In genomic region chr2:12709156-12709923, GRCm38 (mm10) we compare ENCODE assay signal across 8 mouse cellular contexts.
DNase-seq lines count a peak whose midpoint lies in the region; ATAC-seq and TF ChIP-seq lines count a peak whose summit lies in the region.

No protein-coding gene starts in this region.

- no peaks in the 10 kb centered on the region for H3K9me3 ChIP-seq in intestine, postnatal 0 days (ENCODE audit: control insufficient read depth)
- no peaks in the 10 kb centered on the region for H3K9me3 ChIP-seq in midbrain, embryonic 12.5 days
- H3K9me3 ChIP-seq in stomach, postnatal 0 days (ENCODE audit: control insufficient read depth, low read length): no peaks in the 10 kb centered on the region

- DNase-seq in urinary bladder, postnatal 36 days (ENCODE audit: low spot score in 2 of 2): peak; percentile 6
- no peak for DNase-seq in urinary bladder, postnatal 4 days (ENCODE audit: low spot score in 2 of 2)
- DNase-seq in embryo, embryonic 10.5 days (ENCODE audit: low spot score): peak; percentile 84
- peak; percentile 23 for DNase-seq in gonadal fat pad, adult 2 months (ENCODE audit: low read depth)
- DNase-seq in left cerebral cortex, postnatal 14 days (ENCODE audit: low spot score in 2 of 2): peak; percentile 69 to 82
- DNase-seq in stomach, postnatal 0 days (ENCODE audit: low spot score): peak; percentile 29

- peak; percentile 80 for TF ChIP-seq CTCF in intestine, postnatal 0 days (IDR thresholded peaks at IDR 0.05; ENCODE audit: low read depth)
- TF ChIP-seq CTCF in stomach, postnatal 0 days (IDR thresholded peaks at IDR 0.05; ENCODE audit: low read depth): peak; percentile 84

- H3K4me2 ChIP-seq in intestine, postnatal 0 days (replicated peaks; ENCODE audit: low read depth): no peak overlapping the region
- no peak overlapping the region; the same call in 1 of the 2 replicates for H3K4me2 ChIP-seq in midbrain, embryonic 12.5 days (replicated peaks)
- H3K4me2 ChIP-seq in stomach, postnatal 0 days (replicated peaks; ENCODE audit: low read depth): peak overlapping the region; percentile 14; the same call in 1 of the 2 replicates

- H3K4me3 ChIP-seq in intestine, postnatal 0 days (ENCODE audit: low read depth, low read length): no peak overlapping the region
- no peak overlapping the region for H3K4me3 ChIP-seq in midbrain, embryonic 12.5 days
- H3K4me3 ChIP-seq in stomach, postnatal 0 days (ENCODE audit: low read depth, low read length): no peak overlapping the region

- H3K27ac ChIP-seq in intestine, postnatal 0 days (ENCODE audit: low read depth, low read length): no peak overlapping the region
- no peak overlapping the region for H3K27ac ChIP-seq in midbrain, embryonic 12.5 days (replicated peaks)
- H3K27ac ChIP-seq in stomach, postnatal 0 days (replicated peaks): no peak overlapping the region

- intact Hi-C loops in left cerebral cortex, postnatal 14 days (cut with DNase I): loop anchor here (2.0 to 5.0 kb wide), 2 partner anchors 299 to 528 kb away; no protein-coding TSS in a partner anchor

- H3K27me3 ChIP-seq in intestine, postnatal 0 days (replicated peaks; ENCODE audit: control insufficient read depth, insufficient read depth, low read length): no peaks in the 10 kb centered on the region
- H3K27me3 ChIP-seq in midbrain, embryonic 12.5 days: no peaks in the 10 kb centered on the region
- no peaks in the 10 kb centered on the region for H3K27me3 ChIP-seq in stomach, postnatal 0 days (ENCODE audit: control insufficient read depth, insufficient read depth, low read length)

- H3K4me1 ChIP-seq in intestine, postnatal 0 days (replicated peaks; ENCODE audit: control insufficient read depth, insufficient read depth, low read length): no peaks in the 10 kb centered on the region
- no peaks in the 10 kb centered on the region for H3K4me1 ChIP-seq in midbrain, embryonic 12.5 days
- no peaks in the 10 kb centered on the region for H3K4me1 ChIP-seq in stomach, postnatal 0 days (replicated peaks; ENCODE audit: control insufficient read depth, insufficient read depth)

- 42% methylated on average over 16 of the region's 16 CpGs for WGBS in intestine, postnatal 0 days
- WGBS in midbrain, embryonic 12.5 days: 49% methylated on average over 16 of the region's 16 CpGs
- WGBS in stomach, postnatal 0 days: 22% methylated on average over 16 of the region's 16 CpGs

- H3K36me3 ChIP-seq in intestine, postnatal 0 days (ENCODE audit: control insufficient read depth, insufficient read depth): no peaks in the 10 kb centered on the region
- H3K36me3 ChIP-seq in midbrain, embryonic 12.5 days: no peaks in the 10 kb centered on the region
- H3K36me3 ChIP-seq in stomach, postnatal 0 days (ENCODE audit: control insufficient read depth, insufficient read depth, low read length): no peaks in the 10 kb centered on the region

- no peak for ATAC-seq in intestine, postnatal 0 days
- ATAC-seq in midbrain, embryonic 12.5 days (ENCODE audit: low FRiP score, low read depth): peak; percentile 72
- peak; percentile 35; the same call in 1 of the 2 replicates for ATAC-seq in stomach, postnatal 0 days (ENCODE audit: low FRiP score, low TSS enrichment)

- no peak overlapping the region for H3K9ac ChIP-seq in intestine, postnatal 0 days (ENCODE audit: low read depth, low read length)
- no peak overlapping the region for H3K9ac ChIP-seq in midbrain, embryonic 12.5 days (replicated peaks)
- no peak overlapping the region for H3K9ac ChIP-seq in stomach, postnatal 0 days (ENCODE audit: low read length)

- no peak for TF ChIP-seq EP300 in stomach, postnatal 0 days (optimal IDR thresholded peaks at IDR 0.05)

Comparison
In these comparisons a context has a peak if more than half of its experiments do, and no peak if none do; other contexts are left out.
1. DNase-seq: peak in urinary bladder, postnatal 36 days (2 of 2), embryo, embryonic 10.5 days (single experiment), gonadal fat pad, adult 2 months (single experiment), left cerebral cortex, postnatal 14 days (2 of 2) and stomach, postnatal 0 days (single experiment); none in urinary bladder, postnatal 4 days (0 of 2).